Mouse (Mus musculus) embryonic facial prominence, embryonic 12.5 days (tissue): Measurements from ENCODE around the gene Hrasls5. TPM values are rescaled to one million over a fixed set of nuclear protein-coding genes. Genes with fewer than 3 reads are reported as not detected.

Experiments used
- ATAC-seq: fragments of 200-750 bp; cut with Nextera tagmentation; 2 replicates; pipeline ENCODE4 v1.8.0; 2017; ENCODE audit not compliant: insufficient number of reproducible peaks, insufficient read depth, low FRiP score, low TSS enrichment
- H3K27ac ChIP-seq: fragments of 300-500 bp; sonication (generic); 2 replicates; pipeline ENCODE4 v1.5.1; 2016; ENCODE audit warnings: mild to moderate bottlenecking
- H3K27me3 ChIP-seq: fragments of 300-500 bp; sonication (generic); 2 replicates; pipeline ENCODE4 v1.6.1; 2016; ENCODE audit warnings: mild to moderate bottlenecking, moderate library complexity
- H3K36me3 ChIP-seq: fragments of 300-500 bp; sonication (generic); 2 replicates; pipeline ENCODE4 v1.6.1; 2016; ENCODE audit warnings: mild to moderate bottlenecking
- H3K4me1 ChIP-seq: fragments of 300-500 bp; sonication (generic); 2 replicates; pipeline ENCODE4 v1.6.1; 2016
- H3K4me2 ChIP-seq: fragments of 300-500 bp; sonication (generic); replicated peaks from 2 replicates; pipeline ENCODE4 v1.6.1; 2016; ENCODE audit warnings: mild to moderate bottlenecking, moderate library complexity
- H3K4me3 ChIP-seq: fragments of 300-500 bp; sonication (generic); 2 replicates; pipeline ENCODE4 v1.5.1; 2016; ENCODE audit warnings: mild to moderate bottlenecking
- H3K9ac ChIP-seq: fragments of 300-500 bp; sonication (generic); 2 replicates; pipeline ENCODE4 v1.6.1; 2016; ENCODE audit warnings: mild to moderate bottlenecking, moderate library complexity
- H3K9me3 ChIP-seq: fragments of 300-500 bp; sonication (generic); 2 replicates; pipeline ENCODE4 v1.6.1; 2016; ENCODE audit warnings: mild to moderate bottlenecking, moderate library complexity
- WGBS: fragments of 180-500 bp; shearing (Covaris S2); methylation state at CpG from one replicate; pipeline ENCODE4 v1.1.7; 2016; 5-methylcytosine and 5-hydroxymethylcytosine counted together
- polyA plus RNA-seq: library from polyadenylated mRNA; unstranded; fragments of >200 nt; fragmentation: Nextera tagmentation; extraction: Ambion mirVana; gene quantifications from 2 replicates; pipeline ENCODE4 v1.2.1, GENCODE M21; 2016

Gene Hrasls5
- polyA plus RNA-seq, 1 experiment from 2014 or later: not detected

GRCm38 (mm10) chr19:7607690-7608201 lies 4.6 kb upstream of the Hrasls5 start:
- WGBS: 75% methylated on average over 7 of the region's 7 CpGs

DNA sequence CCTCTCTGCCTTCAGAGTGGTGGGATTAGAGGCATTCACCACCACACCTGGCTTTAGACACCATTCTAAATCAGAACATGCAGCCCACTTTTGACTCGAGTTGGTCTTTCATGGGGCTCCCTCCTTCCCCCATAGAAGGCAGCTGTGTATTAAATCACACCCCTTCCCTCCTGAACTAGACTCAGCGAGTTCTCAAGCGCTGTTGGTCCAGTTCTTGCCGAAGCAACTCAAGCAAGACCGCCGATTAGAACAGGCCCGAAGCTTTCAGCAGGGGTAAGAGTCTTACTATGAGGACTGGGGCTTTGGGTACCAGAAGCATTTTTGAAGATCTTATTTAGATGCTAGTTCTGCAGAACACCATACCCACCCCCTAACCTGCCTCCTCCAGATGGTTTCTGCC lies 810 bp downstream of the Hrasls5 start:
- ATAC-seq: no peak
- peaks cover 20% of the 10 kb centered on the region for H3K27me3 ChIP-seq
- WGBS: 83% methylated on average over 7 of the region's 7 CpGs

More at GRCm38 (mm10) chr19:7607690-7608201, 4.6 kb upstream of the Hrasls5 start:
- H3K36me3 ChIP-seq: no peaks in the 10 kb centered on the region
- peaks cover 20% of the 10 kb centered on the region for H3K4me1 ChIP-seq
- peaks cover 15% of the 10 kb centered on the region for H3K27me3 ChIP-seq
- H3K4me3 ChIP-seq: no peak overlapping the region
- no peaks in the 10 kb centered on the region for H3K9me3 ChIP-seq
- no peak for ATAC-seq
- H3K4me2 ChIP-seq: no peak overlapping the region
- no peak overlapping the region for H3K27ac ChIP-seq
- H3K9ac ChIP-seq: no peak overlapping the region

GRCm38 (mm10) chr19:7616231-7616930 lies 4.0 kb downstream of the Hrasls5 start:
- ATAC-seq: no peak
- H3K9me3 ChIP-seq: no peaks in the 10 kb centered on the region

More for the DNA sequence above, 810 bp downstream of the Hrasls5 start:
- no peaks in the 10 kb centered on the region for H3K9me3 ChIP-seq
- H3K4me3 ChIP-seq: no peak overlapping the region
- no peak overlapping the region for H3K27ac ChIP-seq
- H3K4me2 ChIP-seq: no peak overlapping the region
- H3K36me3 ChIP-seq: no peaks in the 10 kb centered on the region
- H3K9ac ChIP-seq: no peak overlapping the region
- H3K4me1 ChIP-seq: peaks cover 4% of the 10 kb centered on the region

GRCm38 (mm10) chr19:7617085-7617484 lies 4.7 kb downstream of the Hrasls5 start:
- Histone ChIP-seq H3K9me3 (no peaks in the 10 kb centered on the region), H3K4me3 (no peak overlapping the region), H3K27ac (no peak overlapping the region), H3K4me1 (peaks cover 4% of the 10 kb centered on the region; the same call in 1 of the 2 replicates), H3K9ac (no peak overlapping the region), H3K36me3 (no peaks in the 10 kb centered on the region), H3K27me3 (peaks cover 12% of the 10 kb centered on the region), H3K4me2 (no peak overlapping the region)
- ATAC-seq: no peak
- 47% methylated on average over 3 of the region's 3 CpGs for WGBS

More at GRCm38 (mm10) chr19:7616231-7616930, 4.0 kb downstream of the Hrasls5 start:
- H3K9ac ChIP-seq: no peak overlapping the region
- peaks cover 4% of the 10 kb centered on the region for H3K4me1 ChIP-seq
- 84% methylated on average over 5 of the region's 5 CpGs for WGBS
- no peaks in the 10 kb centered on the region for H3K36me3 ChIP-seq
- no peak overlapping the region for H3K4me3 ChIP-seq
- H3K27ac ChIP-seq: no peak overlapping the region
- peaks cover 18% of the 10 kb centered on the region for H3K27me3 ChIP-seq
- H3K4me2 ChIP-seq: no peak overlapping the region

GRCm38 (mm10) chr19:7617696-7618095 lies 5.4 kb downstream of the Hrasls5 start:
- WGBS: 44% methylated on average over 7 of the region's 7 CpGs
- no peak overlapping the region for H3K4me2 ChIP-seq
- no peak for ATAC-seq
- H3K9ac ChIP-seq: no peak overlapping the region
- H3K27ac ChIP-seq: no peak overlapping the region
- no peaks in the 10 kb centered on the region for H3K4me1 ChIP-seq
- H3K36me3 ChIP-seq: no peaks in the 10 kb centered on the region
- no peaks in the 10 kb centered on the region for H3K9me3 ChIP-seq
- no peak overlapping the region for H3K4me3 ChIP-seq
- H3K27me3 ChIP-seq: peaks cover 6% of the 10 kb centered on the region

GRCm38 (mm10) chr19:7633021-7633420 lies 20.7 kb downstream of the Hrasls5 start:
- no peak overlapping the region for H3K4me3 ChIP-seq
- H3K27me3 ChIP-seq: no peaks in the 10 kb centered on the region
- H3K9me3 ChIP-seq: no peaks in the 10 kb centered on the region
- H3K9ac ChIP-seq: no peak overlapping the region
- ATAC-seq: no peak
- no peaks in the 10 kb centered on the region for H3K36me3 ChIP-seq
- H3K4me1 ChIP-seq: no peaks in the 10 kb centered on the region
- H3K4me2 ChIP-seq: no peak overlapping the region
- no peak overlapping the region for H3K27ac ChIP-seq

DNA sequence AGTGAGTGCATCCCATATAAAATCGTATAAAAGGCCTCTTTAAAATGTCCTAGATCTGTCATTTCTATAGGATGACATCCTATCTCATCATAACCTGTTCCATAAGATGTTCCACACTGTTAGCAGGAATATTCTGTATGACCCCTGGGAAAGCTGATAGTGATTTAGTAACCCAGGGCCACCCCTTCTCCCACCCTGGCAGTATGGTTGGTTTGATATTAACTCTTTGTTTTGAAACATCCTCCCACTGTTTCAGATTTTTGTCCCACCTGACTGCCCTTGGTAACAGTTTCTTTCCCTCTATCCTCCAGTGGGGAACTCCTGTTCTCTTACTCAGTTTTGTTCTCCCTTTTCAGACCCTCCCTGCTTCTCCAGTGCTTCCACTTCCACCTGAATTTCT lies 21.4 kb downstream of the Hrasls5 start:
- WGBS: 68% methylated on average over 1 of the region's 1 CpGs
- no peak for ATAC-seq

GRCm38 (mm10) chr19:7648913-7649666 lies 36.7 kb downstream of the Hrasls5 start:
- 72% methylated on average over 8 of the region's 8 CpGs for WGBS
- Histone ChIP-seq H3K9ac (no peak overlapping the region), H3K4me3 (no peak overlapping the region), H3K27me3 (no peaks in the 10 kb centered on the region), H3K4me1 (no peaks in the 10 kb centered on the region), H3K36me3 (no peaks in the 10 kb centered on the region), H3K4me2 (no peak overlapping the region), H3K27ac (no peak overlapping the region), H3K9me3 (no peaks in the 10 kb centered on the region)
- ATAC-seq: no peak

More for the DNA sequence above, 21.4 kb downstream of the Hrasls5 start:
- H3K4me2 ChIP-seq: no peak overlapping the region
- no peak overlapping the region for H3K27ac ChIP-seq
- no peak overlapping the region for H3K4me3 ChIP-seq
- no peaks in the 10 kb centered on the region for H3K27me3 ChIP-seq
- no peaks in the 10 kb centered on the region for H3K4me1 ChIP-seq
- no peaks in the 10 kb centered on the region for H3K36me3 ChIP-seq
- no peak overlapping the region for H3K9ac ChIP-seq
- H3K9me3 ChIP-seq: no peaks in the 10 kb centered on the region

- no peaks in the 10 kb centered on the region for H3K27me3 ChIP-seq
- no peaks in the 10 kb centered on the region for H3K4me1 ChIP-seq
- no peaks in the 10 kb centered on the region for H3K9me3 ChIP-seq
- no peak for ATAC-seq
- 8% methylated on average over 1 of the region's 1 CpGs for WGBS
- H3K27ac ChIP-seq: no peak overlapping the region
- H3K4me2 ChIP-seq: no peak overlapping the region
- H3K4me3 ChIP-seq: no peak overlapping the region
- no peaks in the 10 kb centered on the region for H3K36me3 ChIP-seq
- no peak overlapping the region for H3K9ac ChIP-seq
These were observed 59.7 kb downstream of the Hrasls5 start for GRCm38 (mm10) chr19:7672033-7672432.

DNA sequence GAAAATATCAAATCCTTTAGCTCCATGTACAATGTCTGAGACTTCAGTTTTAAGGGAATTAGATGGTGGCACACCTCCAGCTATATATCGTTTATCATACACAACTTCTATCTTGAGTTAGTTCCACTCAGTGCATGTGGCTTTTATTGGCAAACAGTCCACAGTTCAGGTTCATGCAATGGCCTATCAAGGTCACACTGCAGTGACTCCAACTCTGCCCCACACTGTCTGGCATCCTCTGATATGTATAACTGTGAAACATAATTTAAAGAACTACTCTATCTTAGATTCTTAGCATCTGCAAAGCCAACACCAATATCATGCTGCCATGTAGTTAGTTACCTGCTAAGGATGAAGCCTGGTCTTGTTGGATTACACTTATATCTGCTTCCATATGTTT lies 75.6 kb downstream of the Hrasls5 start:
- Histone ChIP-seq H3K4me1 (no peaks in the 10 kb centered on the region), H3K4me2 (no peak overlapping the region), H3K9me3 (no peaks in the 10 kb centered on the region), H3K36me3 (no peaks in the 10 kb centered on the region), H3K27me3 (no peaks in the 10 kb centered on the region), H3K9ac (no peak overlapping the region), H3K4me3 (no peak overlapping the region), H3K27ac (no peak overlapping the region)
- no peak for ATAC-seq
- WGBS: 81% methylated on average over 1 of the region's 1 CpGs
